Mouse (Mus musculus) liver, adult 2 months (tissue): ENCODE results near the gene Nfic. TPM values are rescaled to one million over a fixed set of nuclear protein-coding genes. Genes with fewer than 3 reads are reported as not detected.
A peak's percentile ranks its signal among the peaks of the same experiment; 100 is the strongest.
"Not testable (repeated sequence)": the region's sequence is repeated elsewhere in the genome, so short reads cannot be mapped to it uniquely, and the experiment has no call there.

Source experiments
- DNase-seq: peaks from one replicate; pipeline ENCODE4 v3.0.0-alpha.2; 2011; ENCODE audit warnings: low read depth, low spot score; ENCODE audit errors: extremely low read depth
- H3K27ac ChIP-seq: fragments of 200-500 bp; replicated peaks from 2 replicates; pipeline ENCODE4 v1.5.1; 2012; ENCODE audit warnings: low read depth, mild to moderate bottlenecking, control low read depth, inconsistent platforms, low read length; ENCODE audit not compliant: insufficient read depth
- H3K27me3 ChIP-seq: fragments of 200-500 bp; 2 replicates; pipeline ENCODE4 v1.6.1; 2012; ENCODE audit warnings: mild to moderate bottlenecking, moderate library complexity, low read length, inconsistent platforms; ENCODE audit not compliant: control insufficient read depth, insufficient read depth
- H3K36me3 ChIP-seq: fragments of 200-500 bp; 2 replicates; pipeline ENCODE4 v1.6.1; 2012; ENCODE audit warnings: low read length, inconsistent platforms; ENCODE audit not compliant: control insufficient read depth, insufficient read depth
- H3K4me1 ChIP-seq: fragments of 200-500 bp; 2 replicates; pipeline ENCODE4 v1.6.1; 2011; ENCODE audit warnings: low read length; ENCODE audit not compliant: control insufficient read depth, insufficient read depth
- H3K4me3 ChIP-seq: fragments of 200-500 bp; 2 replicates; pipeline ENCODE4 v1.5.1; 2011; ENCODE audit warnings: low read depth, mild to moderate bottlenecking, control low read depth, low read length, moderate library complexity; ENCODE audit not compliant: insufficient read depth
- H3K79me2 ChIP-seq: fragments of 200-500 bp; 2 replicates; pipeline ENCODE4 v1.6.1; 2012; ENCODE audit warnings: inconsistent platforms, mild to moderate bottlenecking, low read length, moderate library complexity; ENCODE audit not compliant: control insufficient read depth, insufficient read depth
- H3K9ac ChIP-seq: fragments of 200-500 bp; 2 replicates; pipeline ENCODE4 v1.6.1; 2012; ENCODE audit warnings: low read depth, mild to moderate bottlenecking, control low read depth, inconsistent platforms, low read length
- CTCF ChIP-seq: fragments of 200-500 bp; IDR thresholded peaks from 2 replicates; pipeline ENCODE4 v1.5.1; 2011; ENCODE audit warnings: low read depth, low read length, control low read depth
- POLR2A ChIP-seq: fragments of 200-500 bp; IDR thresholded peaks from 2 replicates; pipeline ENCODE4 v1.6.1; 2011; ENCODE audit warnings: low read length, control low read depth; ENCODE audit not compliant: insufficient read depth; ENCODE audit errors: extremely low read depth
- WGBS: fragments of 180-500 bp; shearing (Covaris S2); methylation state at CpG from one replicate; pipeline ENCODE4 v1.1.7; 2018; 5-methylcytosine and 5-hydroxymethylcytosine counted together
- polyA plus RNA-seq: library from polyadenylated mRNA; depleted of rRNA; stranded (reverse); fragments of >200 nt; gene quantifications from 2 replicates; pipeline ENCODE4 v1.2.3, GENCODE M21; 2012
- total RNA-seq: library from RNA; depleted of rRNA; stranded (reverse); fragments of >200 nt; gene quantifications from 2 replicates; pipeline ENCODE4 v1.2.3, GENCODE M21; 2014

Nfic gene
- total and polyA plus RNA-seq, 2 experiments, result 7.4 to 32.8 TPM

- TF ChIP-seq POLR2A (no peak), CTCF (peak; percentile 99)
- no peak overlapping the region for H3K27ac ChIP-seq
- DNase-seq, result peak; percentile 73
- no peaks in the 10 kb centered on the region for H3K4me1 ChIP-seq
- no peak overlapping the region for H3K4me3 ChIP-seq
- 2% methylated on average over 7 of the region's 7 CpGs for WGBS
- H3K36me3 ChIP-seq, result no peaks in the 10 kb centered on the region
- H3K79me2 ChIP-seq, result no peaks in the 10 kb centered on the region
- peaks cover 15% of the 10 kb centered on the region for H3K27me3 ChIP-seq
- H3K9ac ChIP-seq, result no peak overlapping the region
These were observed 5.3 kb downstream of the Nfic start for GRCm38 (mm10) chr10:81450140-81450539.

- H3K36me3 ChIP-seq, H3K27me3 ChIP-seq, H3K9ac ChIP-seq, DNase-seq, H3K4me3 ChIP-seq, H3K4me1 ChIP-seq, H3K79me2 ChIP-seq, H3K27ac ChIP-seq: not testable (repeated sequence)
- WGBS, result 37% methylated on average over 2 of the region's 2 CpGs
These were observed 9.9 kb downstream of the Nfic start for GRCm38 (mm10) chr10:81445516-81445915.

- Histone ChIP-seq H3K27ac (no peak overlapping the region), H3K9ac (no peak overlapping the region), H3K27me3 (no peaks in the 10 kb centered on the region), H3K79me2 (no peaks in the 10 kb centered on the region), H3K4me3 (no peak overlapping the region), H3K36me3 (no peaks in the 10 kb centered on the region), H3K4me1 (no peaks in the 10 kb centered on the region; the same call in 1 of the 2 replicates)
- TF ChIP-seq POLR2A, result no peak
- TF ChIP-seq CTCF, result no peak
- no peak for DNase-seq
These were observed 14.4 kb downstream of the Nfic start for GRCm38 (mm10) chr10:81441019-81441418.

GRCm38 (mm10) chr10:81435436-81435835, 20.0 kb downstream of the Nfic start:
- DNase-seq, result peak; percentile 92

GRCm38 (mm10) chr10:81434361-81435263, 20.8 kb downstream of the Nfic start:
- Histone ChIP-seq H3K27me3 (no peaks in the 10 kb centered on the region), H3K27ac (peak overlapping the region; percentile 87), H3K36me3 (no peaks in the 10 kb centered on the region), H3K79me2 (no peaks in the 10 kb centered on the region), H3K4me1 (peaks cover 36% of the 10 kb centered on the region), H3K4me3 (no peak overlapping the region), H3K9ac (peak overlapping the region; percentile 17; the same call in 1 of the 2 replicates)
- TF ChIP-seq CTCF, result no peak
- no peak for TF ChIP-seq POLR2A
- WGBS, result 46% methylated on average over 15 of the region's 15 CpGs
- DNase-seq, result peak; percentile 35

More at GRCm38 (mm10) chr10:81435436-81435835, 20.0 kb downstream of the Nfic start:
- H3K4me1 ChIP-seq, result peaks cover 36% of the 10 kb centered on the region
- WGBS, result 22% methylated on average over 3 of the region's 3 CpGs
- no peaks in the 10 kb centered on the region for H3K27me3 ChIP-seq
- H3K4me3 ChIP-seq, result no peak overlapping the region
- H3K36me3 ChIP-seq, result no peaks in the 10 kb centered on the region
- peak overlapping the region; percentile 75 for H3K27ac ChIP-seq
- TF ChIP-seq POLR2A (no peak), CTCF (no peak)
- H3K9ac ChIP-seq, result 0 out of 2 replicates have a peak overlapping the region, but pooled peaks have one; percentile 17
- H3K79me2 ChIP-seq, result no peaks in the 10 kb centered on the region
